In genomic region chr3:53213346-53213745, GRCm38 (mm10) we compare ENCODE assay signal across 19 mouse cellular contexts.
DNase-seq lines count a peak whose midpoint lies in the region; ATAC-seq lines count a peak whose summit lies in the region.
"Had no signal": no experiment of that assay in that cellular context is flagged by ENCODE, and none has a peak within 500 bp of the region (broad histone marks: within the 10 kb centered on the region; RNA-seq: fewer than 3 reads in every experiment).

No protein-coding gene starts in this region.

- no peak overlapping the region for H3K27ac ChIP-seq in heart, embryonic 12.5 days (ENCODE audit: poor library complexity, severe bottlenecking)
- peak overlapping the region; percentile 49 for H3K27ac ChIP-seq in midbrain, embryonic 12.5 days (replicated peaks)
- peak overlapping the region; percentile 65 for H3K27ac ChIP-seq in midbrain, embryonic 15.5 days
- H3K27ac ChIP-seq: embryonic facial prominence, embryonic 15.5 days; forebrain, embryonic 10.5 days; heart, adult 2 months; intestine, embryonic 15.5 days had no signal

- H3K4me1 ChIP-seq in heart, embryonic 12.5 days (replicated peaks) = peaks cover 37% of the 10 kb centered on the region
- H3K4me1 ChIP-seq in midbrain, embryonic 12.5 days = peaks cover 27% of the 10 kb centered on the region
- peaks cover 23% of the 10 kb centered on the region for H3K4me1 ChIP-seq in midbrain, embryonic 15.5 days
- H3K4me1 ChIP-seq: intestine, embryonic 15.5 days had no signal

- H3K4me3 ChIP-seq in heart, embryonic 12.5 days = no peak overlapping the region
- no peak overlapping the region for H3K4me3 ChIP-seq in midbrain, embryonic 12.5 days
- H3K4me3 ChIP-seq in midbrain, embryonic 15.5 days = no peak overlapping the region
- H3K4me3 ChIP-seq: embryonic facial prominence, embryonic 15.5 days; erythroblast, embryonic 14.5 days; forebrain, embryonic 10.5 days; heart, adult 2 months; hindbrain, embryonic 13.5 days; intestine, embryonic 15.5 days had no signal

- H3K27me3 ChIP-seq in heart, embryonic 12.5 days (replicated peaks) = no peaks in the 10 kb centered on the region
- H3K27me3 ChIP-seq in midbrain, embryonic 12.5 days = peaks cover 9% of the 10 kb centered on the region
- no peaks in the 10 kb centered on the region for H3K27me3 ChIP-seq in midbrain, embryonic 15.5 days (replicated peaks)
- H3K27me3 ChIP-seq: embryonic facial prominence, embryonic 15.5 days; hindbrain, embryonic 13.5 days; intestine, embryonic 15.5 days had no signal

- H3K9me3 ChIP-seq in heart, embryonic 12.5 days (replicated peaks) = no peaks in the 10 kb centered on the region
- no peaks in the 10 kb centered on the region for H3K9me3 ChIP-seq in midbrain, embryonic 12.5 days
- H3K9me3 ChIP-seq in midbrain, embryonic 15.5 days = no peaks in the 10 kb centered on the region
- H3K9me3 ChIP-seq: embryonic facial prominence, embryonic 15.5 days; forebrain, embryonic 10.5 days; hindbrain, embryonic 13.5 days; intestine, embryonic 15.5 days had no signal

- no peak for ATAC-seq in heart, embryonic 12.5 days (ENCODE audit: insufficient number of reproducible peaks, low FRiP score)
- no peak for ATAC-seq in midbrain, embryonic 12.5 days (ENCODE audit: low FRiP score, low read depth)
- ATAC-seq in midbrain, embryonic 15.5 days (replicated peaks) = 0 out of 2 replicates have a peak, but pooled peaks have one; percentile 14
- ATAC-seq: intestine, embryonic 15.5 days had no signal

- DNase-seq in cerebellum, postnatal 10 days = peak; percentile 43 to 54
- no peak for DNase-seq in cerebellum, adult 9-10 months
- DNase-seq in heart, adult 11 months = peak; percentile 58
- no peak for DNase-seq in thymus, adult 18-20 months
- DNase-seq in spleen, postnatal 4 days (ENCODE audit: low spot score in 2 of 2) = no peak
- DNase-seq: cerebellum, adult 11 months; cerebellum, adult 9-11 months; embryo, embryonic 11 days; heart, adult 2 months; heart, postnatal 4 days had no signal

- WGBS in heart, embryonic 12.5 days = 64% methylated on average over 3 of the region's 3 CpGs
- WGBS in midbrain, embryonic 12.5 days = 57% methylated on average over 3 of the region's 3 CpGs
- 48% methylated on average over 3 of the region's 3 CpGs for WGBS in midbrain, embryonic 15.5 days

- H3K4me2 ChIP-seq in heart, embryonic 12.5 days = no peak overlapping the region
- H3K4me2 ChIP-seq in midbrain, embryonic 12.5 days (replicated peaks) = no peak overlapping the region
- no peak overlapping the region; the same call in 1 of the 2 replicates for H3K4me2 ChIP-seq in midbrain, embryonic 15.5 days
- H3K4me2 ChIP-seq: embryonic facial prominence, embryonic 15.5 days; heart, embryonic 11.5 days; hindbrain, embryonic 13.5 days; intestine, embryonic 15.5 days had no signal

- H3K36me3 ChIP-seq in heart, embryonic 12.5 days = peaks cover 4% of the 10 kb centered on the region; the same call in 1 of the 2 replicates
- H3K36me3 ChIP-seq in midbrain, embryonic 12.5 days = no peaks in the 10 kb centered on the region
- H3K36me3 ChIP-seq in midbrain, embryonic 15.5 days (replicated peaks) = no peaks in the 10 kb centered on the region
- H3K36me3 ChIP-seq: embryonic facial prominence, embryonic 15.5 days; forebrain, embryonic 10.5 days; hindbrain, embryonic 13.5 days; intestine, embryonic 15.5 days had no signal

- no peak overlapping the region for H3K9ac ChIP-seq in heart, embryonic 12.5 days
- no peak overlapping the region for H3K9ac ChIP-seq in midbrain, embryonic 12.5 days (replicated peaks)
- H3K9ac ChIP-seq in midbrain, embryonic 15.5 days = no peak overlapping the region
- H3K9ac ChIP-seq: embryonic facial prominence, embryonic 15.5 days; hindbrain, embryonic 13.5 days; intestine, embryonic 15.5 days had no signal

Comparison
In these comparisons a context has a peak if more than half of its experiments do, and no peak if none do; other contexts are left out.
1. DNase-seq: peak in cerebellum, postnatal 10 days (2 of 2) and heart, adult 11 months (single experiment); none in cerebellum, adult 9-10 months (single experiment), thymus, adult 18-20 months (0 of 2) and spleen, postnatal 4 days (0 of 2).